Mouse (Mus musculus) cerebellum, postnatal 4 days (tissue): Measurements from ENCODE around the gene Tmem186.

ENCODE experiments used
- DNase-seq, 2 experiments: peaks; one replicate each; pipeline ENCODE4 v3.0.0; 2022; ENCODE audit warnings: low spot score in 2 of 2, mixed read lengths in 1 of 2

Tmem186 gene

GRCm38 (mm10) chr16:8637217-8638051 lies at the start of gene Tmem186, which contains the start of gene Pmm2:
Tmem186 (minus strand) TSS chr16:8637712.
Pmm2 (plus strand) TSS chr16:8637674.
- DNase-seq = peak; percentile 52 to 79

- peak in 1 of 2 experiments; percentile 55 for DNase-seq
Measured at GRCm38 (mm10) chr16:8686871-8687535, 49.5 kb upstream of the Tmem186 start.

- DNase-seq = peak; percentile 74 to 90
Measured at GRCm38 (mm10) chr16:8686121-8686870, 48.8 kb upstream of the Tmem186 start.

- no peak for DNase-seq
Measured at GRCm38 (mm10) chr16:8685087-8685486, 47.6 kb upstream of the Tmem186 start.

- no peak for DNase-seq
Measured at GRCm38 (mm10) chr16:8680470-8680869, 43.0 kb upstream of the Tmem186 start, which contains the start of gene Gm5767. Gm5767 (plus strand) TSS chr16:8680770.

GRCm38 (mm10) chr16:8679780-8680179 lies 42.3 kb upstream of the Tmem186 start:
- DNase-seq = no peak

GRCm38 (mm10) chr16:8678676-8679075 lies 41.2 kb upstream of the Tmem186 start:
- DNase-seq = no peak

GRCm38 (mm10) chr16:8678035-8678434 lies 40.5 kb upstream of the Tmem186 start:
- DNase-seq = no peak

- peak; percentile 48 to 57 for DNase-seq
Measured at GRCm38 (mm10) chr16:8676800-8677199, 39.3 kb upstream of the Tmem186 start.

GRCm38 (mm10) chr16:8676228-8676627 lies 38.7 kb upstream of the Tmem186 start:
- DNase-seq = no peak

GRCm38 (mm10) chr16:8675559-8675958 lies 38.0 kb upstream of the Tmem186 start:
- no peak for DNase-seq

- peak in 1 of 2 experiments; percentile 48 for DNase-seq
Measured at GRCm38 (mm10) chr16:8674165-8674564, 36.7 kb upstream of the Tmem186 start.

GRCm38 (mm10) chr16:8673343-8673742 lies 35.8 kb upstream of the Tmem186 start:
- no peak for DNase-seq

GRCm38 (mm10) chr16:8672811-8673210 lies 35.3 kb upstream of the Tmem186 start:
- DNase-seq = no peak

GRCm38 (mm10) chr16:8672350-8672687 lies 34.8 kb upstream of the Tmem186 start:
- DNase-seq = no peak

GRCm38 (mm10) chr16:8671551-8672349 lies 34.2 kb upstream of the Tmem186 start, which contains the start of gene Carhsp1:
Carhsp1 (minus strand) TSS chr16:8672155.
- peak; percentile 74 to 91 for DNase-seq

GRCm38 (mm10) chr16:8670041-8671035 lies 32.8 kb upstream of the Tmem186 start:
- DNase-seq = no peak

- DNase-seq = no peak
Measured at GRCm38 (mm10) chr16:8669432-8669831, 31.9 kb upstream of the Tmem186 start.

- DNase-seq = no peak
Measured at GRCm38 (mm10) chr16:8668386-8668785, 30.9 kb upstream of the Tmem186 start.

GRCm38 (mm10) chr16:8667814-8668213 lies 30.3 kb upstream of the Tmem186 start:
- no peak for DNase-seq
